Mouse (Mus musculus): ENCODE results near the gene Krtap6-1.
"Not testable (repeated sequence)": the region's sequence is repeated elsewhere in the genome, so short reads cannot be mapped to it uniquely, and the experiment has no call there.

DNA sequence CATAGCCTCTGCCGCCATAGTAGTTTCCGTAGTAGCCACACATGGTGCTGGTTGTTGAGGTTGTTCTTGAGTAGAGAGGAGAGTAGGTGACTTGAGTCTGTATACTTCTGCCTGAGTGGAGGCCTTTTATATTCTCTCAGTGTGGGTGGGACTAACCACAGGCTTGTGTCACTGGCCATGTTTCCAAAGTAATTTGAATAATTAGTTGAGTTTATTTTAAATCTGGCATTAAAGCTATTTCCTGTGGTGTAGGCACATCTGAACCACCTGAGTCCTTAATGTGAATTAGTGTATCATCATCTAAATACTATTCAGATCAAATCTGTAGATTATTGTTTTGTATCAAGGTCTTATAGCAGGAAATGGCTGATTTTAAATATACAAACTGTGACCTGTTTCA lies 32.4 kb downstream of the Krtap6-1 start, which contains the start of gene 1110025L11Rik:
- not testable (repeated sequence) for TF ChIP-seq POLR2A (IDR thresholded peaks at IDR 0.05; ENCODE audit: insufficient read length, low read depth); USF1 (IDR thresholded peaks at IDR 0.05; ENCODE audit: low read depth); SRF (IDR thresholded peaks at IDR 0.05; ENCODE audit: control insufficient read depth, insufficient read length, low read depth); MYOD1 (IDR thresholded peaks at IDR 0.05; ENCODE audit: control insufficient read depth in 1 of 3, insufficient read length in 2 of 3, low read depth in 2 of 3); MAX (IDR thresholded peaks at IDR 0.05; ENCODE audit: low read depth); E2F4 (IDR thresholded peaks at IDR 0.05; ENCODE audit: insufficient read depth)

Data from myocyte (in vitro differentiated cells).